Mouse (Mus musculus): ENCODE results near the gene Sept8. TPM values are rescaled to one million over a fixed set of nuclear protein-coding genes. Genes with fewer than 3 reads are reported as not detected.
"Not testable (repeated sequence)": the region's sequence is repeated elsewhere in the genome, so short reads cannot be mapped to it uniquely, and the experiment has no call there.

The Sept8 gene
- total RNA-seq, 2 experiments from 2014 or later: 11.0 to 27.3 TPM

DNA sequence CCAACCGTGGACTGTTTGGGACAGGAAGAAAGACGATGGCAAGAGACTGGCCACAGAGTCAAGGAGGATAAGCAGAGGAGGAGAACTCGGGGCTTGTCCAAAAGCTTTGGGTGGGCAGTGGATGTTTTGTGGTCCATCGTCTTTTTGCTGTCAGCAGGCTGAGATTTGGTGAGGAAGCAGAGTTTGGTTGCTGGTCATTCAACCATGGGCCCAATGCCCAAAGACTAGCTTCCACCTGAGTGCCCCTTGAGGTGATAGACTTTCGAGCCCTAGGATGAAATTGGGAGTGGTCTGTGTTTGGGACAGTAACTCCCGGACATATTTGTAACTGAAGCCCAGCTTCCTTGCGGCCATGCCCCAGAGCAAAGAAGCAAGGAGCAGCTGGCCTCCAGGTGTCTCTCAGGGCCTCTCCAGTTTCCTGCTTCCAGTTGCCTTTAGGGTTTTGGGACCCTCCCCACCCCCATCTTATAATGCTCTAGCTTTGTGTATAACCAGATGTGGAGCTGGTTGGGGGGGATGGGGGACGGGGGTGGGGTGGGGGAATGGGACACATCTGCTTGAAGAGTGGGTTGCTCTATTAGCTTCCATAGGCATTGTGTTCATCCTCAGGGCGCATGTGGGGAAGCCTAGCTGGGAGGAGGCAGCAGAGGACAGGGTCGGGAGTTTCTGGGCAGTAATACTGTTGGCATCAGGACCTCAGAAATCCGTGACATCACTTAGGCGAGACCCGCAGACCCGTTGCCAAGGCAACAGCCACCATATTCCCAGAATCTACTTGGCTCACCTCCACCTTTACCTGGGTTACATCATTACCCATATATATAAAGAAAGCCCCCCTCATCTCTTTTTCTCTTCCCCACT lies 4.7 kb downstream of the Sept8 start:
- ATAC-seq (replicated peaks; ENCODE audit: poor library complexity): no peak

DNA sequence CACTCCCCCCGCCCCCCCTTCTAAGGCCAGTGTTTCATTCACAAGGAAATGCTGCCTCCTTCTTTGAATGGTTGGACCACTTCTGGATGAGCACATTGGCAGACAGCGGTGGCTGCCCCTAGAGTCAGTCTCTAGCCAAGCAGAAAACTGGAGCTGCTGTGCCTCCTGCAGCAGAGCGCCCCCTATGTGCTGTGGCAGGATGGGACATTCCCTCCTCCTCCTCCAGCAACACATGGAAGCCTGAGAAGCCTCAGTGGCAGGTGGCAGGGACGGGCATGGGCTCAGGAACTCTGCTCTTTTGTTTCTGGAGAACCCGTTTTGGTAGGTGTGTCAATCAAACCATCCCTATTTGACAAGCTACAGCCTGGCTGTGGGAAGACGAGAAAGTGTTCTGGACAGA lies 5.8 kb downstream of the Sept8 start:
- ATAC-seq (replicated peaks; ENCODE audit: poor library complexity): no peak

- ATAC-seq (replicated peaks; ENCODE audit: poor library complexity): no peak
These were observed 6.4 kb downstream of the Sept8 start for GRCm38 (mm10) chr11:53525461-53525860.

GRCm38 (mm10) chr11:53528397-53529252 lies 9.6 kb downstream of the Sept8 start:
- peak; percentile 65 for ATAC-seq (replicated peaks; ENCODE audit: poor library complexity)

- ATAC-seq (replicated peaks; ENCODE audit: poor library complexity): no peak
These were observed 10.1 kb downstream of the Sept8 start for GRCm38 (mm10) chr11:53529253-53529557.

DNA sequence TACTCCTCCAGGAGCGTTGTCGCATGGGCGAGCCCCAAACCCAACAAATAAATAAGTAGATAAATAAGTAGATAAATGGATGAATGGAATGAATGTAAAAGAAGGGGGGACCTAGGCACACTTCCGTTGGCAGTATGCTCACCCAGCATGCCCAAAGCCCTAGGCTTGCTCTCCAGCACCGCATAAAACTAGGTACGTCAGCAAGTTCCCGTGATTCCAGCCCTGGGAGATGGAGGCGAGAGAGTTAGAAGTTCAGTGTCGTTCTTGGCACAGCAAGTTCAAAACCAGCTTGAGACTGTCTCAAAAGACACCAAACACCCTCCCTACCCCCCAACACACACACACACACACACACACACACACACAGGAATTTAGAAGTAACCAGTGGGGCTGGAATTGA lies 10.9 kb downstream of the Sept8 start:
- ATAC-seq (replicated peaks; ENCODE audit: poor library complexity): no peak

DNA sequence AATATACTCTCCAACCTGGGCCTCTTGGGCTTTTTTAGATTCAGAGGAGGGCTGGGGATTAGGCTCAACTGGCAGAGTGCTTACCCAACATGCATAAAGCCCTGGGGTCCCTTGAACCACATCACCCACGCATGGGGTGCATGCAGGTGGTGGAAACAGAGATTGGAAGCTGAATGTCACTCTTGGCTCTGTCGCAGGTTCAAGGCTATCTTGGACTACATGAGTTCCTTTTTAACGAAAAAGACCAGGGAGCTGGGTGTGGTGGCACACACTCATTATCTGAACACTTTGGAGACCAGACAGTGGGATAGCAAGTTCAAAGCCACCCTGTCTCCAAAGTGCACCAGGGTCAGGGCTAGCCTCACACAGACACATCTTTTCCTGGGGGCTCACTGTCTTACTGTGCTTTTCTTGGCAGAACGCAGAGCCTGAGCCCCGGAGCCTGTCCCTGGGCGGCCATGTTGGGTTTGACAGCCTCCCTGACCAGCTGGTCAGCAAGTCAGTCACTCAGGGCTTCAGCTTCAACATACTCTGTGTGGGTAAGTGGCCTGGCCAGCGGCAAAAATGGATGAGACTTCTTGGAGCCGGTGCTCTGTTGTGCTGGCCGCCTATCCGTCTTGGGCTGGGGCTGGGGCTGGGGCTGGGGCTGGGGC lies 12.6 kb downstream of the Sept8 start:
- no peak for ATAC-seq (replicated peaks; ENCODE audit: poor library complexity)

GRCm38 (mm10) chr11:53532231-53532620 lies 13.2 kb downstream of the Sept8 start:
- 0 out of 2 replicates have a peak, but pooled peaks have one; percentile 16 for ATAC-seq (replicated peaks; ENCODE audit: poor library complexity)

DNA sequence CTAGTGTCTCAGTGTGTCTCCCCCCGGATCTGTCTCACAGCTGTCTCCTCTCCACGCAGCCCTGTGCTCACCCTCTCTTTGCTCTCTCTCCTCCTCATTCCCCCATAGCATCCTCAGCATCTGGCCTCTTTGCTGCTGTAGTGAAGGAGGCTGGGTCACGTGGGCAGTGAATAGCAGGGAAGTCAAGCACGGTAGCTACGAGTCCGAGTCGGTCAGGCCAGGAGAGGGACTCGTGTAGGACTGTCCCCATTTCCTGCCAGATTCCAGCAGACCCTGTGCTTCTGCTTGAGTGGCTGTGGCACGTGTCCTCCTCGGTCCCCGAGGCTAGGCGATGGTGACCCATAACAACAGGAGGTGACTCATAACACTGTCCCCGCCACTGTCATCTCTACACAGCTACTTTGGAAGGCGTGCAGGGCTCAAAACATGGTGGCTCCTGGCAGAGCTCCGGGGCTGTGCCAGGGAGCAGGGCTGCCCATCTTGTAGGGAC lies 20.0 kb downstream of the Sept8 start:
- no peak for ATAC-seq (replicated peaks; ENCODE audit: poor library complexity)

DNA sequence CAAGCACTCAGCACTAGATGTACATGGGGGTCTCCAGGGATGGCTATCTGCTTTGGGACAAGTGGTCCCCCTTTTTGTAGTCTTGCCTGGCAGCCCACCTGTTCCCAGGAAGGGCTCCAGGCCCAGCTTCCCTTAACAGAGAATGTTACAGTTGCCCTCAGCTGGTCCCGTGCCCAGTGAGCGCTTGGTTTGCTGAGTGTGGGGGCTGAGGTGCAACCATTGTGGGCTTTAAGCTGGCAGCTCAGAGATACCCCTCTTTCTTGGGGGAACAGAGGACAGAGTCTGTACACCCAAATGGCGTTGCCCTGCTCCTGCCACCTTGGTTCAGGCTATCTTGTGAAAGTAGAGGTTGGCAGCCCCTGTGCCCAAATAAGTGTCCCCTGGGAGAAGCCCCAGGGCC lies 21.3 kb downstream of the Sept8 start:
- ATAC-seq (replicated peaks; ENCODE audit: poor library complexity): no peak

- ATAC-seq (replicated peaks; ENCODE audit: poor library complexity): no peak
These were observed 22.2 kb downstream of the Sept8 start for GRCm38 (mm10) chr11:53541222-53541621.

- no peak for ATAC-seq (replicated peaks; ENCODE audit: poor library complexity)
These were observed 24.0 kb downstream of the Sept8 start for GRCm38 (mm10) chr11:53543021-53543420.

DNA sequence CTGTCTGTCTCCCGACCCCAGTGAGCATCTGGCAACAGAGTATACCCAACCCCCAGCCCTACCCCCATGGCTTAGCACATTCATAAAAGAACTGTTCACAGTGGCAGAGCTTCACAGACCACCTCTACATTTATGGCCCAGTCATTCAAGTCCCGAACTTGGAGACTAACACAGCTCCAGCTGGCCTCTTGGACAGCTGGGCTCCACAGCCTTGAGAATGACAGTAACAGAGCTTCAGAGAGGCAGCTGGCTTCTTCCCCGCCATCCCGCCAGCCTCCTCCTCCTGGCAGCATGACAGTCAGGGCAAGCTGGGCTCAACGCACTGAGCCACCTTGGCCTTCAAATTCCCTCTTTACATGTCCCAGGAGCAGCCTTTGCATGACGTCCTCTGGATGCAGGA lies 27.2 kb downstream of the Sept8 start:
- ATAC-seq (replicated peaks; ENCODE audit: poor library complexity): peak; percentile 15; the same call in 1 of the 2 replicates

DNA sequence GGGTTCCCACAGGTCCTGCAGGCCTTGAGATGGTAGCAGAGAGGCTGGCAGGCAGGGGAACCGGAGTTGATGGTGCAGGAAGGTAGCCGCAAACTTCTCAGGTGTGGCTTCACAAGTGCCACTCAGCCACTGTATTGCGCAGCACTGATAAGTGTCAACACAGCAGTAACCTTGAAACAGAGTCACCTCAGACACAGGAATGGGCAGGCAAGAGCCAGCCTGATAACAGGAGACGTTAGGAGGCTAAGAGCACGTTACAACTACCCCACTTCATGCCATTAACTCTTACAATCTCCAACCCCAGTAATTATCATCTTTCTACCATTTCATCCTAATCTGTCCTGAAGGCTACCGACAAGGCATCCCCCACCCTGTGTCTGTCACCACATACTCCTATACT lies 28.5 kb downstream of the Sept8 start:
- ATAC-seq (replicated peaks; ENCODE audit: poor library complexity): peak; percentile 83

DNA sequence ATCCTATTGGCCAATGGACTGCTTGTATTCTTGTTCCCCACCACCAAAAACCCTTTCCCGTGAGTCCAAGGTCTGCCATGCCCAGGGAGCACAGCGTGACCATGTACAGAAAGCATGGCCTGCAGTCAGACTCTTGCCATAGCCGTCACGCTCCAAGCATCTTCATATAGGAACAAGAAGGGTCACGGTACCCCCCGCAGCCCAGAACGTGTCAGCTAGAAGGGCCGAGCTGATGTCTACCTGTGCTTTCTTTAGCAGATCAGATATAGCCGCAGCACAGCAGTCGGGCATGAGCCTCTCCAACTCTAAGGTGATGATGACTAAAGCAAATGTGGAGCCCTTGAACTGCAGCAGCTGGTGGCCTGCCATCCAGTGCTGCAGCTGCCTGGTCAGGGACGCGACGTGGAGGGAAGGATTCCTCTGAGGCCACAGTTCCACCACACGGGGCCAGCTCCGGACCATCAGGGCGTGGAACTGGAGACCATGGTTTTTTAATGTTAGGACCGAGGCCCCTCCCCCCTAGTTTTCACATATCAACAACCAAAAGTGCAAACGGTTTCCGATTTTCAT lies 29.1 kb downstream of the Sept8 start:
- peak; percentile 9; the same call in 1 of the 2 replicates for ATAC-seq (replicated peaks; ENCODE audit: poor library complexity)

GRCm38 (mm10) chr11:53550714-53551113 lies 31.7 kb downstream of the Sept8 start:
- no peak for ATAC-seq (replicated peaks; ENCODE audit: poor library complexity)

- ATAC-seq (replicated peaks; ENCODE audit: poor library complexity): peak; percentile 71
These were observed 32.7 kb downstream of the Sept8 start for GRCm38 (mm10) chr11:53551754-53552153.

- ATAC-seq (replicated peaks; ENCODE audit: poor library complexity): not testable (repeated sequence)
These were observed 37.5 kb downstream of the Sept8 start for GRCm38 (mm10) chr11:53556529-53556928.

- not testable (repeated sequence) for ATAC-seq (replicated peaks; ENCODE audit: poor library complexity)
These were observed 38.9 kb downstream of the Sept8 start for GRCm38 (mm10) chr11:53557992-53558391.

GRCm38 (mm10) chr11:53559980-53560379 lies 40.9 kb downstream of the Sept8 start:
- ATAC-seq (replicated peaks; ENCODE audit: poor library complexity): not testable (repeated sequence)

DNA sequence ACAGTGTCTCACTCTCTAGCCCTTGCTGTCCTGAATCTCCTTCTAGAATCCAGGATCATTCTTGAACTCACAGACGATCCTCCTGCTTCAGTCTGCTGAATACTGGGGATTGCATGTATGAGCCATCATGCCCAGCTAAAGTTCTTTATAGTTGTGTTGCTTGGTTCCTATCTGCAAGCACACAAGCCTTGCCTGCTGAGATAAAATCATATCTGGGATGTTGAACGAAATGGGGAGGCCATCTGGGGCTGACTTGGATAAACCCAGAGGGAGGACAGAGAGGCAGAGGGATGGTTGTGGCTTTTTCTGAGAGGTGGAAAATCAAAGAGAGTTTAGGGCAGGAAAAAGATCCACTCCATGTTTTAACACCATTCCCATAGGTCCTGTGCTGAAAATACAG lies 42.9 kb downstream of the Sept8 start:
- peak; percentile 23; the same call in 1 of the 2 replicates for ATAC-seq (replicated peaks; ENCODE audit: poor library complexity)
